Comparison of ENCODE assay signal across 17 mouse cellular contexts in genomic region chr12:75721941-75722340, GRCm38 (mm10).
"Had no signal": no experiment of that assay in that cellular context is flagged by ENCODE, and none has a peak within 500 bp of the region (broad histone marks: within the 10 kb centered on the region; RNA-seq: fewer than 3 reads in every experiment).

No protein-coding gene starts in this region.

- DNase-seq: liver, postnatal 0 days; lung, adult 2 months; lung, postnatal 14 days; lung, postnatal 36 days; right cerebral cortex, postnatal 14 days; thymus, adult 2 months; thymus, postnatal 25 days; thymus, postnatal 4 days had no signal

- H3K27me3 ChIP-seq: lung, embryonic 15.5 days; megakaryocyte, embryonic 14.5 days; midbrain, embryonic 13.5 days; midbrain, embryonic 15.5 days; neural tube, embryonic 12.5 days; stomach, embryonic 15.5 days had no signal

- H3K9ac ChIP-seq: liver, postnatal 0 days; lung, embryonic 15.5 days; midbrain, embryonic 13.5 days; midbrain, embryonic 15.5 days; neural tube, embryonic 12.5 days; stomach, embryonic 15.5 days had no signal

- H3K36me3 ChIP-seq: neural tube, embryonic 12.5 days had no signal

- H3K4me2 ChIP-seq: lung, embryonic 15.5 days; midbrain, embryonic 13.5 days; midbrain, embryonic 15.5 days; neural tube, embryonic 12.5 days; stomach, embryonic 15.5 days had no signal

- H3K9me3 ChIP-seq: lung, embryonic 15.5 days; megakaryocyte, embryonic 14.5 days; midbrain, embryonic 13.5 days; midbrain, embryonic 15.5 days; neural tube, embryonic 12.5 days; stomach, embryonic 15.5 days had no signal

- H3K4me3 ChIP-seq: lung, embryonic 15.5 days; megakaryocyte, embryonic 14.5 days; midbrain, embryonic 13.5 days; midbrain, embryonic 15.5 days; neural tube, embryonic 12.5 days; stomach, embryonic 15.5 days had no signal

- H3K27ac ChIP-seq: lung, embryonic 15.5 days; macrophage; midbrain, embryonic 13.5 days; midbrain, embryonic 15.5 days; neural tube, embryonic 12.5 days; stomach, embryonic 15.5 days; stomach, postnatal 0 days had no signal

- ATAC-seq: liver, postnatal 0 days; lung, postnatal 0 days; midbrain, embryonic 13.5 days; midbrain, embryonic 15.5 days had no signal

- H3K4me1 ChIP-seq: lung, embryonic 15.5 days; midbrain, embryonic 13.5 days; midbrain, embryonic 15.5 days; neural tube, embryonic 12.5 days; stomach, embryonic 15.5 days had no signal
